ENCODE assay signal across 18 mouse cellular contexts in genomic region chr4:155683670-155684277, GRCm38 (mm10). TPM values are rescaled to one million over a fixed set of nuclear protein-coding genes. Genes with fewer than 3 reads are reported as not detected.
"Had no signal": no experiment of that assay in that cellular context is flagged by ENCODE, and none has a peak within 500 bp of the region (broad histone marks: within the 10 kb centered on the region; RNA-seq: fewer than 3 reads in every experiment).

No protein-coding gene starts in this region.

RNA-seq across cellular contexts. Expression of gene Mmp23, which starts 30.6 kb away (rescaled TPM):
- total RNA-seq: monocyte, adult 5-6 weeks had no signal

RNA-seq across cellular contexts. Expression of gene Gm10563, which starts 38.6 kb away (rescaled TPM):
- total RNA-seq: midbrain, postnatal 0 days; monocyte, adult 5-6 weeks; neutrophil, adult 5-6 weeks had no signal
- polyA plus RNA-seq: liver, postnatal 0 days; lung, adult 2 months; lung, embryonic 15.5 days; lung, postnatal 0 days; midbrain, embryonic 11.5 days; midbrain, embryonic 13.5 days; midbrain, embryonic 15.5 days; midbrain, postnatal 0 days; neural tube, embryonic 12.5 days; neural tube, embryonic 14.5 days; spleen, adult 2 months; stomach, embryonic 15.5 days; stomach, postnatal 0 days; testis, adult 2 months; thymus, adult 2 months; urinary bladder, adult 2 months had no signal
